In the genomic region with DNA sequence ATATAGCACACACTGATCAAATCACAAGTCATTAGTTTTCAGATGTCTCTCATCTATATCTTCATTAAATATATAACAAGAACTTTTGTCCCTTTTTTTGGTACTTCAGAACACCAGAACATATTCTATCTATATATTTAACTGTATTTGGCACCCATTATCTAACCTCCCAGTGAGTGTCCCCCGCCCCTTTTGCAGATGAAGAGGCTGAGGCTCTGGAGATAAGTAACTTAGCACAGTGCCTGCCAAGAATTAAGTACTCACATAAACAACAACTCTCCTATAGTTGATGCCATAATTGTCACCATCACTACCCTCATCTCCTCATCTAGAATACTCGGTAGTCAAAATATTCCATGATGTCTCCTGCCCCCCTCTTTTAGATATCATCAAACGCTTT, we compare ENCODE assay signal across 28 mouse cellular contexts. TPM values are rescaled to one million over a fixed set of nuclear protein-coding genes. Genes with fewer than 3 reads are reported as not detected.
"Had no signal": no experiment of that assay in that cellular context is flagged by ENCODE, and none has a peak within 500 bp of the region (broad histone marks: within the 10 kb centered on the region; RNA-seq: fewer than 3 reads in every experiment).

No protein-coding gene starts in this region.

- H3K9ac ChIP-seq: heart, embryonic 12.5 days; hindbrain, embryonic 12.5 days; hindbrain, embryonic 14.5 days; intestine, embryonic 15.5 days; limb, embryonic 12.5 days; liver, embryonic 13.5 days; liver, embryonic 15.5 days had no signal

- H3K4me2 ChIP-seq: heart, embryonic 12.5 days; hindbrain, embryonic 12.5 days; hindbrain, embryonic 14.5 days; intestine, embryonic 15.5 days; limb, embryonic 12.5 days; liver, embryonic 11.5 days; liver, embryonic 13.5 days; liver, embryonic 15.5 days had no signal

- H3K27me3 ChIP-seq: heart, embryonic 12.5 days; hindbrain, embryonic 12.5 days; intestine, embryonic 15.5 days; limb, embryonic 12.5 days; liver, embryonic 13.5 days; liver, embryonic 15.5 days had no signal

- H3K36me3 ChIP-seq: heart, embryonic 10.5 days; heart, embryonic 12.5 days; hindbrain, embryonic 10.5 days; hindbrain, embryonic 12.5 days; intestine, embryonic 15.5 days; limb, embryonic 10.5 days; limb, embryonic 12.5 days; liver, embryonic 13.5 days; liver, embryonic 15.5 days had no signal

- H3K27ac ChIP-seq: gastrocnemius, adult 2 months; heart, embryonic 10.5 days; hindbrain, embryonic 10.5 days; hindbrain, embryonic 12.5 days; hindbrain, embryonic 14.5 days; intestine, embryonic 15.5 days; kidney, postnatal 0 days; left cerebral cortex, adult 2 months; limb, embryonic 10.5 days; limb, embryonic 12.5 days; liver, embryonic 13.5 days; liver, embryonic 15.5 days had no signal

- H3K4me1 ChIP-seq: heart, embryonic 10.5 days; heart, embryonic 12.5 days; hindbrain, embryonic 10.5 days; hindbrain, embryonic 12.5 days; intestine, embryonic 15.5 days; limb, embryonic 10.5 days; limb, embryonic 12.5 days; liver, embryonic 13.5 days; liver, embryonic 15.5 days had no signal

- DNase-seq: gastrocnemius, adult 2 months; gastrocnemius, postnatal 10 days; gastrocnemius, postnatal 25 days; heart, adult 18-20 months; heart, postnatal 10 days; heart, postnatal 4 days; kidney, adult 18-20 months; kidney, adult 8-10 months; kidney, postnatal 14 days; kidney, postnatal 36 days; liver; liver, embryonic 13.5 days had no signal

- H3K4me3 ChIP-seq: gastrocnemius, adult 2 months; heart, embryonic 10.5 days; heart, embryonic 12.5 days; hindbrain, embryonic 10.5 days; hindbrain, embryonic 12.5 days; intestine, embryonic 15.5 days; left cerebral cortex, adult 2 months; limb, embryonic 10.5 days; limb, embryonic 12.5 days; liver, embryonic 13.5 days; liver, embryonic 15.5 days had no signal

- H3K9me3 ChIP-seq: heart, embryonic 10.5 days; heart, embryonic 12.5 days; hindbrain, embryonic 10.5 days; hindbrain, embryonic 12.5 days; intestine, embryonic 15.5 days; limb, embryonic 10.5 days; limb, embryonic 12.5 days; liver, embryonic 13.5 days; liver, embryonic 15.5 days had no signal

- ATAC-seq: hindbrain, embryonic 16.5 days; inflammation-experienced regulatory T-cells, adult 6 months; intestine, embryonic 15.5 days; intestine, postnatal 0 days had no signal

RNA-seq across cellular contexts. Expression of a gene that starts 42.6 kb away (rescaled TPM):
- total RNA-seq: granulocyte monocyte progenitor cell, adult 5-6 weeks had no signal
